Mouse (Mus musculus) gastrocnemius, postnatal 4 days (tissue): ENCODE results near the gene Dcbld1. TPM values are rescaled to one million over a fixed set of nuclear protein-coding genes. Genes with fewer than 3 reads are reported as not detected.
"Not testable (repeated sequence)": the region's sequence is repeated elsewhere in the genome, so short reads cannot be mapped to it uniquely, and the experiment has no call there.

ENCODE experiments used
- DNase-seq, 2 experiments: peaks; one replicate each; pipeline ENCODE4 v3.0.0; 2021 to 2022; ENCODE audit warnings: low spot score in 2 of 2, mixed read lengths in 2 of 2
- total RNA-seq, 2 experiments: library from RNA; stranded (reverse); gene quantifications; 2 replicates each; pipeline ENCODE4 v1.2.3; 2021

Dcbld1 gene
- total RNA-seq, 2 experiments from 2014 or later = 4.6 to 5.2 TPM

GRCm38 (mm10) chr10:52258180-52258948 lies 24.9 kb downstream of the Dcbld1 start:
- no peak for DNase-seq

DNA sequence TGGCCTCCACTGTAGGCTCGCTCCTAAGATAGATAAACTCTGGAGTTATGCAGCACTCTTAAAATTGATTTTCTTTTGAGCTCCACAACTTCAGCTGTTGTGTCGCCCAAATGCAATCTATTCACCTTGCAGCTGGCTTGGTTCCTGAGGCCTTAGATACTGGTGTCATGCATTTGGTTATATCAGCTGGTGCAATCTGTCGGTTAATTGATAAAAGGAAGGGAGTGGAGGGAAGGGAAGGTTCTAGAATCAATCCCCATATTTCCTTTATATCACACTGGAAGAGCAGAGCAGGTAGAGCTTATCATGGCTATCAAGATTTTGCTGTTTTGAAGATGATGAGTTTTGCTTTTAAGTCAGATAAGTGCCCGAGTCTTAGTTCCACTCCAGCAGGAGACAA lies 26.8 kb downstream of the Dcbld1 start:
- DNase-seq = no peak

DNA sequence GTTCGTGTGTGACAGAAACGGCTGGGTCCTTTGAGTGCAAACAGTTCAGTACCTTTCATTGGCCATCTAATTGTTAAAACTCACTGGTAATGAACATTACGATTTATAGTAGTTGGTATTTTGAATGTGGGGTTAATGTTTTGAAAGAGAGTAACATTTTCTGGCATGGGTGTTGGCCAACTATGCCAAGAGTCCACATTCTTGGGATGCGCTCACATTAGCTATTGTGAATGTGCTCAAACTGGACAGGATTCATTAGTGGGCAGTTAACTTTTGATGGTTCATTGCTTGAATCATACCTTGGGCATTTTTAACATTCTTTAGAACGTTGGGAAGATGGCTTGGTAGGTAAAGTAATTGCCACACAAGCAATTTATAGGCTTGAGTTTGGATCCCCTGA lies 30.7 kb downstream of the Dcbld1 start:
- no peak for DNase-seq

DNA sequence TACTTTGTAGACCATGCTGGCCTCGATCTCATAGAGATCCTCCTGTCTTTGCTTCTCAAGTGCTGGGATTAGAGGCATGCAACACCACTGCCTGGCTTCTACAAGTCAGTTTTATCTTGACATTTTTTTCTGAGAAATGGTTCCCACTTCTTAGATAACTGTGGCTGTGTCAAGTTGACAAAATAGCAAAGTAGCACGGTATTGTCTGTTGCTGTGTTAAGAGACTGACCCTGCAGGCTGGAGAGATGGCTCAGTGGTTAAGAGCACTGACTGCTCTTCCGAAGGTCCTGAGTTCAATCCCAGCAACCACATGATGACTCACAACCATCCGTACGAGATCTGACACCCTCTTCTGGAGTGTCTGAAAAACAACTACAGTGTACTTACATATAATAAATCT lies 35.5 kb downstream of the Dcbld1 start:
- DNase-seq = no peak

- no peak for DNase-seq
Measured at GRCm38 (mm10) chr10:52271385-52271784, 38.0 kb downstream of the Dcbld1 start.

GRCm38 (mm10) chr10:52273012-52273411 lies 39.6 kb downstream of the Dcbld1 start:
- DNase-seq = no peak

- DNase-seq = no peak
Measured at GRCm38 (mm10) chr10:52274001-52274909, 40.8 kb downstream of the Dcbld1 start.

GRCm38 (mm10) chr10:52274910-52275604 lies 41.6 kb downstream of the Dcbld1 start:
- DNase-seq = no peak

DNA sequence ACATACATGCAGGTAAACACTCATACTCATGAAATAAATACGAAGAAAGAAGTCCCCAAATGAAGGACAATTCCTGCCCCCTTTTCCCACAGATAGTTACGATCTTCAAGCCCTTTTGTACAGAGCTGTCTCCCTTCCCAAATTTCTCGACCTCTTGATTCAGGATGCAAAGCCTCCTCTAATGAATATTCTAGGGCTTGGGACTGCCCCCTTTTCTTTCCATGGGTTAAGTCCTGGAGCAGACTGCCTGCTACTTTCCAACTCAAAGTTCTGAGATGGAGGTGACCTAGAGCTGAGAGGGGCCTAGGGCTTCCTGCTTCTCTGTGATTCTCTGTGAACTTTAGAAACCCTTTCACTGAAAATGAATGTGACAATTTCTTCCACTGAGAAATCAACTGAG lies 43.2 kb downstream of the Dcbld1 start:
- DNase-seq = no peak

DNA sequence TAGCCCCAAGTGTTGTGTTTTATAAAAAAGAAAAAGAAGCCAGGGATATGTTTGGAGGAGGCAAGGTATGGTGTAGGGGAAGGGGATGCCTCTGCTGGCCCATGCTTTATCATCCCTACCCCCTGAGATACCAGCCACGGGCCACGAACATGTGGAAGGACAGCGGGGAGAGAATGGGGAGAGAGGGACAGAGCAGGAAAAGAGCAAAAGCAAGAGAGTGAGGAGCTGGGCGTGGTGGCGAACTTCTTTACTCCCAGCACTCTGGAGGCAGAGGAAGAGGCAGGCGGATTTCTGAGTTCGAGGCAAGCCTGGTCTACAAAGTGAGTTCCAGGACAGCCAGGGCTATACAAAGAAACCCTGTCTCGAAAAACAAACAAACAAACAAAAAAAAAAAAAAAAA lies 44.1 kb downstream of the Dcbld1 start:
- not testable (repeated sequence) for DNase-seq

- no peak for DNase-seq
Measured at GRCm38 (mm10) chr10:52278011-52278434, 44.6 kb downstream of the Dcbld1 start.

GRCm38 (mm10) chr10:52278866-52279265 lies 45.4 kb downstream of the Dcbld1 start:
- no peak for DNase-seq

DNA sequence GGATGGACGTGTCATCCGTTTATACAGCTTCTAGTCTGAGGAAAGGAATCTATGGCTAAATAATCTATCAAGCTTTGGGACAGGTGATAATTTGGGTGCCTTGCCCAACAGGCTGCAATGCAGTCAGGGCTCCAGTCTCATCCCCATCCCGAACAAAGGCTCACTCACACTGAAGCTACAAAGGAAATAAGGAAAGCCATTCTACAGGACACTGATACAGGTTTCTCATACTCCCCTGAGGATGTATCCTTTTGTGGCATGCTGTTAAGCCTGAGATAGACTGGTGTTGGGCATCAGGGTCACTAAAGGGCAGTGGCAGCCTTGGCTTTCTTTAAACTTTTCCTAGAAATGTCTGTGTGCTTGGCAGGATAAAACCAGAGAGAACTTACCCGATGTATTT lies 46.5 kb downstream of the Dcbld1 start:
- DNase-seq = no peak

DNA sequence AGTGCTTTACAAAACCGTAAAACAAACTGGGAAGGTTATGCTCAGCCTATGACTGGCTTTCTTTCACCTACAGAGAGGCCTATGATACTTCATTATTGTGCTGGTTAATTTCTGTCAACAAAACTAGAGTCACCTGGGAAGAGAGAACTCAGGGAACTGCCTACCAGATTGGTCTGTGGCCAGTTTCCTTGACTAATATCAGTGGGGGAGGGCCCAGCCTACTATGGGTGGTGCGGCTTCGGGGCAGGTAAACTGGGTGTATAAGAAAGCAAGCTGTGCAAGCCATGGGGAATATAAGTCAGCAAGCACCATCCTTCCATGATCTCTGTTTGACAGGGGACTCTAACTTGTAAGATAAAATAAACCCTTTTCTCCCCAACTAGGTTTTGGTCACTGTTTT lies 47.2 kb downstream of the Dcbld1 start:
- DNase-seq = no peak

GRCm38 (mm10) chr10:52281337-52281736 lies 47.9 kb downstream of the Dcbld1 start:
- no peak for DNase-seq

DNA sequence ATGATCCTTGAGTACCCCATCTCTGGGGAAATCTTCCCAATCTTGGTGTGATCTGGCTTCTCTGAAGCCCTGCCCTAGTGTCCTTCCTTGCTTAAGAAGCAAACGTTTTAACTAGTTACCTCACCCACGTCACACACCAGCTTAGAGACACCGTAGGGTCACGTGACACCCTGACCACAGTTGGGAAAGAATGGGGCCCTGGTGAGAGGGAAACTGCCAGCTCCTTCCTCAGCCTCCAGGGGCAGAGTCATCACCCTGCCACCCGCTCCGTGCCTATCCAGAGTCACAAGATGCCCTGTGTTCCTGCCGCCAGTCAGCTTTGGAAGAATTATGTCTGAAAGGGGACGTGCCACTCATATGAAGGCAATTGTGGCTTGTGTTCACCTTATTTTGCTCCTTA lies 51.2 kb downstream of the Dcbld1 start:
- no peak for DNase-seq

DNA sequence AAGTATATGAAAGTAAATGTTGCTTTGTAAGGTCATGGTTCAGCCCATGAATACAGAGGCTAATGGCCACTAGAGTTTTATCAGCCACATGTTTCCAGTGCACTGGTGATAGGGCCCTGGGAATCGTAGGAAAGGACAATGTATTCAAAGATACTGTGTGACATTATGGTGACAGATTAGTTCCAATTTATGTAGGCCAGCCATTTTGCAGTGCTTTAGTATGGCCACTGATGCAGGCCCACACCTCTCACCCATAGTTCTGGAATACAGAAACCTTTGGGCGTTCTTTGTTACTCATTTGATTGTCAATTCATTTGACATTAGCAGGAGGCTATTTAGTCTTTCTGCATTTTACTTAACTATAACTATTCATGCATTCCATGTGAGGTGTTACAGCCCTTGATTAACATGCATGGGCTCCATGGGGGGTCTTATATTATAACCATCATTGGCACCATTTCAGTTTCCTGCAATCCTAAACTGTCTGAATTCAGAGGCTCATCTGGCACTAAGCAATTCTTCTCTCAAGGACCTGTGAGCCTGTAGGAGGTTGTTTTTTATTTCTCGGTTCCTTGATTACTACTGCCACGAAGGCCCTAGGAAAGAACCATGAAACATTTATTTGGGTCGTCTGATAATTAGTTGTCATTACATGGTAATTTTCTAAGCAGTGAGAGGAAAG lies 54.6 kb downstream of the Dcbld1 start:
- DNase-seq = no peak

DNA sequence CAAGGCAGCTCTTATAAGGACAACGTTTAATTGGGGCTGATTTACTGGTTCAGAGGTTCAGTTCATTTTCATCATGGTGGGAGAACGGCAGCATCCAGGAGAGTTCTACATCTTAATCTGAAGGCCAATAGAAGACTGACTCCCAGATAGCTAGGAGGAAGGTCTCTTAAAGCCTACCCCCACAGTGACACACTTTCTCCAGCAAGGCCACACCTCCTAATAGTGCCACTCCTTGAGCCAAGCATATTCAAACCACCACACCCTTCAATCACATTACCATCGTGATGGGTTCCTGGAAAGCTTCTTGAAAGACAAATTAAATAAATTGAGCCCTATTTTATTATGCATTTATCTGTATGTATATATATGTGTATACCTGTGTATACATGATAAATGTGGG lies 55.8 kb downstream of the Dcbld1 start:
- no peak for DNase-seq

DNA sequence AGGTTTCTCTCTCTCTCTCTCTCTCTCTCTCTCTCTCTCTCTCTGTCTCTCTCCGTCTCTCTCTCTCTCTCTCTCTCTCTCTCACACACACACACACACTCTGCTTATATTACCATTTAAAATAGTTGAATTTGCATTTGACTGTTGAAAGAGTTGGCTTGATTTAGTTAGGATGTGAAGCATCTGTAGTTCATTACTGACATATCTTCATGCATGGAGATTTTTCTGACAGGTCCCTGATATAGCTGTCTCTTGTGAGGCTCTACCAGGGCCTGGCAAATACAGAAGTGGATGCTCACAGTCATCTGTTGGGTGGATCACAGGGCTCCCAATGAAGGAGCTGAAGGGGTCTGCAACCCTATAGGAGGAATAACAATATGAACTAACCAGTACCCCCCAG lies 59.0 kb downstream of the Dcbld1 start:
- not testable (repeated sequence) for DNase-seq

DNA sequence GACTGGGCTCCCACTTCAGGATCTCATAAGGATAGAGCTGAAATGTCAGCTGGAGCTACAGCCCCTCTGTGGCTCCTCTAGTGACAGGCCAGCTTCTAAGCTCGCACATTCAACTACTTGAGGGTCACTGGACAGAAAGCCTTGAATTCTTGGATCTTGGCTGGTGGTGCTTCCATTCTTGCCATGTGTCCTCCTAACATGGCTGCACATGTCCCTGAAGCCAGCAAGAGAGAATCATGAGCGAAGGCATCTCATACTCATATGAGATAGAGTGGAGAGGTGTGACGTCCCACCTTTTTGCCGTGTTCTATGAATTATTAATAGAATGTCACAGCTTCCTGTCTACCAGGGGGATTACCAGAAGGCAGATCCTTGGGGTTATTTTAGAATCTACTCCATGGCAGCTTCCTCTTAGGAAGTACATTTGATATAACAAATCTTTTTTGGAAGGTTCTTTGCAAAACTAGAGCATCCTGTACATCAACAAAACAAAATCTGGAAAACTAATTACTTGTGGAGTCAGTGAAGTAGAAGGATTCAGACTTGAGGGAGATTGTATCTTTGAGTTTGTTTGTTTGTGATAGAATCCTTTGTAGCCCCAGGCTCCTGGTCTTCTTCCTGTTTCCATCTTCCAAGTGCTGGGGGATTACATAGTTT lies 60.6 kb downstream of the Dcbld1 start:
- DNase-seq = no peak

- DNase-seq = no peak
Measured at GRCm38 (mm10) chr10:52295934-52296333, 62.5 kb downstream of the Dcbld1 start.
